Mouse (Mus musculus): ENCODE data around the gene Eea1.
"Not testable (repeated sequence)": the region's sequence is repeated elsewhere in the genome, so short reads cannot be mapped to it uniquely, and the experiment has no call there.

Gene Eea1

DNA sequence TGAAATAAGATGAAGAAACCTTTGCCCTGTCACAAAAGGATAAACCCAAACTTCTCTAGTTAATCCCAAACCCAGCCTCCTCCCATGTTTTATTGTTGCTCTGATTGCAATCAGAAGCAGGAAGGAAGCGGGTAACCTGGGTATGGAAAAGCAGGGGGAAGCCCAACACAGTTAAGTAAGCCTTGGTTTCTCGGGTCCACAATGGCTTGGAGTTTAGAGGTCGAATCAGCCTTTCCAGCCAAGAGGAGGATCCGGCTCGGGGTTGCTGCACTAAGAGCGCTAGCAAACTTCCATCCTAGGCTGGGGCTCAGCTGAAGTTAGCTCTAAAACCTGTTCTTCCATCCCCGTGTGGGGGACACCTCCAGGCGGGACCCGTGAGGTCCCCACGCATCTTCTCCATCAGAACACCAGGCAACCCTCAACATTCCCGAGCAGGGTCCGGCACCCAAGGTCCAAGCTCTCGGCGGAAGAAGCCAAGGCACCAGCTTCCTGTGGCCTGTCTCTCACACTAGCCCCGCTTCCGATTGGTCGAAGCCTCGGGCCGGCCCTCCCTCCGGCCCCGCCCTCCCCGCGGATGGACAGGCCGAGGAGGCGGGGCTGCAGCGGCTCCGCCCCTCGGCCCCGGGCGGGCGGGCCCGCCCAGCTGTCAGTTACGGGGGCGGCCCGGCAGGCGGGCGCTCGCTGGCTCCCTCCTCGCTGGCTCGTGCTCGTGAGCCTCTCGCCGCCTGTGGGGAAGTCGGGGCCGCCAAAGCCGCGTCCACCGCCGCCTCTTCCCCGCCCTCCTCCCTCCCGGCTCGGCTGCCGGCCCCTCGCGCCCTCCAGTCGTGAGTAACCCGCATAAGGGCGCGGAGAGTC is at the start of gene Eea1:
Gene Eea1 (plus strand): TSS at position 605 of the 855 bp plus-strand sequence.
- peak; percentile 93 for DNase-seq (ENCODE audit: low spot score)

GRCm38 (mm10) chr10:95891214-95891960 is 49.1 kb upstream of the Eea1 start:
- DNase-seq (ENCODE audit: low spot score), result no peak

GRCm38 (mm10) chr10:95892132-95892531 is 48.3 kb upstream of the Eea1 start:
- DNase-seq (ENCODE audit: low spot score), result no peak

- no peak for DNase-seq (ENCODE audit: low spot score)
Observed at GRCm38 (mm10) chr10:95893291-95893932, 47.0 kb upstream of the Eea1 start.

GRCm38 (mm10) chr10:95894036-95894855 is 46.2 kb upstream of the Eea1 start:
- no peak for DNase-seq (ENCODE audit: low spot score)

GRCm38 (mm10) chr10:95894856-95895386 is 45.5 kb upstream of the Eea1 start:
- no peak for DNase-seq (ENCODE audit: low spot score)

GRCm38 (mm10) chr10:95898471-95899154 is 41.8 kb upstream of the Eea1 start:
- no peak for DNase-seq (ENCODE audit: low spot score)

DNA sequence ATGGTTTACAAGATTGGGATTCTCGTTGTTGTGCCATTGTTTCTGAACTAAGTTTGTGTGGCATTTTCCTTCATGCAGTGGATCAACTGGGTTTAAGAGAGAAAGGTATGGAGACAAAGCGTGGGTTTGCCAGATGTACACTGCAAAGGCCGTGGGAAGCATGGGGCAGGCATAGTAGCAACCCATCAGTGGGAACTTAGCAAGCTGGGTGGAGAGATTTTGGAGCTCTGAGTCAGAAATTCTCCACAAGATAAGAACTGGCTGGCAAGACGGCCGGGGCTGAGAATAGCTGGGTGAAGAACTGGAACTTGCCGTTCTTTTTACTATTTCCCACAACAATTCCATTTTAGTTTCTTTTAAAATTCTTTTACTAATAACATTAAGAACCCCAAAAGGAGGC is 35.8 kb upstream of the Eea1 start:
- DNase-seq (ENCODE audit: low spot score), result no peak

DNA sequence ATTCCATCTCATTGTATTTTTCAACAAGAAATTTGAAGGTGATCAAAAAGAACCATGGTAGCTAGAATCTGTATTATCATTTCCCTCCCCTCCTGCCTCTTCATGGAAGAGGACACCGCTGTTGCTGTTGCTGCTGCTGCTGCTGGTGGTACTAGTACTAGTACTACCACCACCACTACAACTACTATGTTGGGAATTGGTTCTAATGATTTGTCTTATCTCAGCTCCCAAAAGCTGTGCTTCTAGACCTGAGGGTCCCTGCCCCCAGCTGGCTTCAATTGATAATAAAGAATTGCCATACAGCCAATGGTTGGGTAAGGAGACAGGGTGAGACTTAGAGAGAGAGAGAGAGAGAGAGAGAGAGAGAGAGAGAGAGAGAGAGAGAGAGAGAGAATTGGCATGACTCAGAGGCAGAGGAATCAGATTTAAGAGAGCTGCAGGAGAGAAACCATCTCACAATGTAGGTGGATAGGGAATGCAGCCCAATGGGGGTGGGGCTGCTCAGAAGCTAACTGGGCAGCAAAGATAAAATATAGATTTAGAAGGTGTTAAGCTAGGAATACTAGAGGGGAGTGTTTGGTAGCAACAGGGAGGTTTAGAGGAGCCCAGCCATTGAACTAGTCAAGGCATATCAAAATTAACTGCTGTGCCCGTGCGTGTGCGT is 31.1 kb upstream of the Eea1 start:
- DNase-seq (ENCODE audit: low spot score), result no peak

- no peak for DNase-seq (ENCODE audit: low spot score)
Observed at GRCm38 (mm10) chr10:95911016-95911415, 29.4 kb upstream of the Eea1 start.

DNA sequence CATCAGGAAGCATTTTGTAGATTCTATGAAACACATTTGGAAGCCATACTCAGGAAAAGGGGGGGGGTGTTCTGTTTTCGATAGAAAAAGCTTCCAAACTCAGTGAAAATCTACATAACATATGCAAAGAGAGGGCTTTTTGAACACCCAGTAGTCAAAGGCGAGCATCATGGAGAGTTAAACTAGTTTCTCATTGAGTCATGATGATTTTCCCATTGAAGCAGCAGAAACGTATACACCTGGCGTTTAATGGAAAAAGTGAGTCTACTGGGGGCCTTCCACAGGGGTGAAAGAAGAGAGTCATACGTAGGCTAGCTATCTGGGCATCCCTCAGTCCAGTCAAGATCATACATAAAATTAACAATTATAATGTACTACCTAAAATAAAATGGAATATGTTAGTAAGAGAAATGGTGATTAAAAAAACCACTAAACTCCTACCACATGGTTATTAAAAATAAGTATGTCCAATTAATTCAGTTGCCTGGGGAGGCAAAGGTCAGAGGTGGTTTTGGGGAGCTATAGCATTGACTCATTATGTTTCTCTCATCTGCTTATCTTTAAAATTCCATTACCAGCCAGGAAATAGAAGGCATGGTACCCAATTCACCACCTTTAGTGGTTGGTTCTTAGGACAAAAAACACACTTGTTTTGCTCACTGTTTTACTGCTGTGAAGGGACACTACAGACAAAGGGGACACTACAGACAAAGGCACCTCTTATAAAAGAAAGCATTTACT is 25.8 kb upstream of the Eea1 start:
- no peak for DNase-seq (ENCODE audit: low spot score)

- no peak for DNase-seq (ENCODE audit: low spot score)
Observed at GRCm38 (mm10) chr10:95918716-95919115, 21.7 kb upstream of the Eea1 start.

- no peak for DNase-seq (ENCODE audit: low spot score)
Observed at GRCm38 (mm10) chr10:95923263-95924217, 16.9 kb upstream of the Eea1 start.

DNA sequence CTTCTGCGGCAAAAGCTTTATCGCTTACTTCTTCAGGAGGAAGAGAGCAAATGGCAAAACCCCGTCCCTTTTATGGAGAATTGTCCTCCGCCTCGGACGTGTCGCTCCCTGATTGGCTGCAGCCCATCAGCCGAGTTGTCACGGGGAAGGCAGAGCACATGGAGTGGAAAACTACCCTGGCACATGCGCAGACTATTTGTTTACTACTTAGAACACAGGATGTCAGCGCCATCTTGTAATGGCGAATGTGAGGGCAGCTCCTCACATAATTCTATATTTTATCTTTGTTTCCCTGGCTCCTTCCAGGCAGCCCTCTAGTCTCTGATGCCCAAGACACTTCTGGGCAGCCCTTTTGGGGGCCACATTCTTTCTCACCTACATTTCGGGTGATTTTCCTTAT is 6.8 kb upstream of the Eea1 start:
- DNase-seq (ENCODE audit: low spot score), result not testable (repeated sequence)

DNA sequence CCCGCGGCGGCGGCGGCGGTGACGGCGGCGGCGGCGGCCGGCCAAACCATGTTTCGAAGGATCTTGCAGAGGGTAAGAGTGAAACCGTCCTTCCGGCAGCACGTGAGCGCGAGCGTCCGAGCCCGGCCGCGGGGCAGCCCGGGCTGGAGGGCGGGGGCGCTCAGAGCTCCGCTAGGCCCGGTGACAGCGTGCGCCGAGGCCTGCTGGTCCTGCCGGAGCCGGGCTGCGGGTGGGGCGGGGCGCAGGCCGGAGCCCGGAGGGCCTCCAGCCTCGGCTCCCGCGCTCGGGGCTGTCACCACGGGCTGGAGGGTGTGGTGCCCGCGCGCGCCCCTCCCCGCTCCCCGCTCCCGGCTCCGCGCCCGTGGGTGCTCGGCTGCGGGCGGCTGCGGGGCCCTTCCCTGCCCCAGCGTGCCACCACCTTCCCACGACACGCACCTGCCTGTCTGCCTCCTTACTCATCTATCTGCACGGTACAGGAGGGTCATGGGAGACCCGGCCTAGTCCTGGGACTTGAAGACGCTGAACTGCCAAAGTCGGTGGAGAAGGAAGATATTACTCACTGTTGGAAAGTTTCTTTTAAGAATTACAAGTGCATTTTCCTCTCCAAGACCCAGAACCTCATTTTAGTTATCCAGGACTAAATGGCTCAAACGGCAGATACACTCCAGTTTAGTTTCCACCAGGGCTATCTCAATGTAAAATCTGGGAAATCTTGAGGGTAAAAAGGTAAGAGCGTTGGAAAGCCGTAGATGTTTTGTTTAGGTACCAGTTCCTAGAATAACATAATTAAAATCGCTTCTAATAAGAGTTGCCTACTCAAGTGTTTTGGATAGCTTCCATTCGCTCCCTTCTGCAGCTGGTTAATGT is 684 bp downstream of the Eea1 start:
- DNase-seq (ENCODE audit: low spot score), result peak; percentile 82

DNA sequence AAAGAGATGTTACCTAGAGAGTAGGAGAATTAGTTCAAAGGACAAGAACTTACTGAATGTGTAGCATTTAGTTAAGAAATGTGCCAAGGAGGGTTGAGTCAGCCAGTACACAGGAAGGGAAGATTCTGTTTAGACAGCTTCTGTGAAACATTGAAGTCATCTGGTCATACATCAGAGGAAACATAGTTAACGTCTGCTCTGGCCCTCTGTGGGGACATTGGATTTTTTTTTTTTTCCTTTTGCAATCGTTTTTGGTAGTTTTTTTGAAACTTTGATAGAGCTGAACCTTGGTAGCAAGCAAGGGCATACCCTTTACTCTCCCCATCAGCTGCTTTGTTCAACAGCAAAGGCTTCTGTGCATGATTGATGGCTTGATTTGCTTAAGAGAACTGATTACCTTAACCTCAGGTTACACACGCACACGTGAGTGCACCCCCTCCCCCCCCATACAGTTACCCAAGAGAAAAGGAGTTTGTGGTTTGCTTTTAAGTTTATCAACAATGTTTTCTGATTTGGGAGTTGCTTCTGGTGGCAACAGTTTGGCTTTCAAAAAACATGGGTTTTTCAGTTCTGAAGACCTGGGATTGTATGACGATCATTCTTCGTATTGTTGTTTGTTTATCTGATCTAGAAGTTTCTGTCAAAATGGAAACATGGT is 1.4 kb downstream of the Eea1 start:
- no peak for DNase-seq (ENCODE audit: low spot score)

DNA sequence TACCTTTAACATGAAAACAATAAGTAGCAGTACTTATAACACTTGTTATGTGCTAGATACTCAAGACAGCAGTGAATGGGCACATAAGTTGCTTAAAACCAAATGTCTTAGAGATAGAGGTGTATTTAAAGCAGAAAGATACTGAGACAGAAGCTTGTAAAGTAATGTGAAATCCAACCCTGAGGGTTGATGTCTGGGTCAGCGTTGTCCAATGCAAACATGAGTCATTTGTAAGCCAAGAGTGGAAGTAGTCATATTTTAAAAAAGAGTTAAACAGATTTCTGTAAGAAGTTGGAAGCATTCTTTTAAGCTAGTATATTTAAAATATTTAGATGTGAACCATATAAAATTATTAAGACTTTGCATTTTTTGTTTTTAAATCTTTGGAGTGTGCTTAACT is 4.6 kb downstream of the Eea1 start:
- no peak for DNase-seq (ENCODE audit: low spot score)

Measured in testis, postnatal 14 days (tissue).